Mouse (Mus musculus): ENCODE results near the gene Olfr1490. TPM values are rescaled to one million over a fixed set of nuclear protein-coding genes. Genes with fewer than 3 reads are reported as not detected.

Olfr1490 gene
- not detected in 2 replicates for polyA plus RNA-seq (2012; rRNA removed)

DNA sequence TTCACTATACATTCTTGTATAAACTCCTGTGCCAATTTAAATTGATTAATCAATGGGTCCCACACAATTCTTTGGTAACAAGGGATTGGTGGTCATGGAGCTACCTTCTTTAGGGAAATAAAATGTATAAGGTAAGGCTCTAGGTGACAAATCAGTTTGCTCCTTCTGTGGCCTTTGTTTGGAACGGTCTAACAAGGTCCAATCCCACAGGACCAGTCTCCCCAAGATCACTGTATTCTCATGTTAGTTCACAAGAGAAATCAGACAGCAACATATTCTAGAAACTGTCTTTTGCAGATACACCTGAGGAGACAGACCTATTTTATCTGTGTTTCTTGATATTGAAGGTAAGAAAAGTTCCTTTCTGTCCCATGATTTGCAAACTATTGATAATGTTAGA lies at the start of gene Olfr1490:
Gene Olfr1490 (plus strand): TSS at position 301 of the 400 bp plus-strand sequence.

DNA sequence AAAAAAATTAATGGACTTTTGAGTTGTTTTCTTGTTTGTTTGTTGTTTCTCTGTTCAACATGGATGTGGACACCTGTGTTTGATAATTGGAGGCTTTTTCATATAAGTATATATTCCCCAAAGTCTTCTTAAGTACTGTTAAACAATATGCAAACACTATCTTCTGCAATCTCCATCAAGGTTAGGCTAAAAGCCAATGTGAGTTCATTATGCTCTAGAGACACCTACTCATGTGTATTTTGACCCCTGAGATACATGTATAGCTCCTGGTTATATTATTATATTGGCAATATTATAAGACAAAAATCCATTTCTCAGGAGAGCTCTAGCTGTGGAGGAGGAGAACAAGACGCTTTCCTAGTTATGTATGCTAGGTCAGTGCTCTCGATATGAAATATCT lies 33.8 kb upstream of the Olfr1490 start, which contains the start of gene Olfr1487:
Gene Olfr1487 (plus strand): TSS at position 301 of the 400 bp plus-strand sequence.

GRCm38 (mm10) chr19:13631321-13631720 lies 19.6 kb upstream of the Olfr1490 start, which contains the start of gene Olfr1489:
Gene Olfr1489 (plus strand): TSS chr19:13631621.

DNA sequence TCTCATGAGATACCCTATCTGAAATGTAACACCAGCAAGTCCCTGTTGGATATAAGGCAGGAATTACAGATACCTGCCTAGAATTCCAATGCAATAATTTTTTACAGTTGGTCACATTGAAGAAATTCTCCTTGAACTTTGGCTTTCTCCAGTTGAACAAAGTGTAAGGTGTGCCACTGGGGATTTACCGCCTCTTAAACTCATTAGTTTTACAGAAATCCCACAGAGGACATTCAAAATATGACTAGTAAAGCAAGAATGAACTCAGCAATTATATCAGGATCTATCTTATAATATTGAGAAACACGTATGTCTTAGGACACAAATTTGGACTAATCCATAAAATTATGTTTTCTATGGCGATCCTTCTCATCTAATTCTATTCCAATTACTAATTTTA lies 46.1 kb downstream of the Olfr1490 start, which contains the start of gene Olfr1491:
Gene Olfr1491 (plus strand): TSS at position 301 of the 400 bp plus-strand sequence.

Other genes starting within 250 kb of the Olfr1490 start
- not detected in 2 replicates for gene Olfr1469, start 243.2 kb upstream of the Olfr1490 start, polyA plus RNA-seq (2012; rRNA removed)
- gene Olfr1471, start 207.7 kb upstream of the Olfr1490 start, polyA plus RNA-seq (2012; rRNA removed): not detected in 2 replicates
- not detected in 2 replicates for gene Olfr1472, start 195.0 kb upstream of the Olfr1490 start, polyA plus RNA-seq (2012; rRNA removed)
- gene Olfr1474, start 181.5 kb upstream of the Olfr1490 start, polyA plus RNA-seq (2012; rRNA removed): not detected in 2 replicates
- not detected in 2 replicates for gene Olfr1475, start 170.9 kb upstream of the Olfr1490 start, polyA plus RNA-seq (2012; rRNA removed)
- gene Olfr1477, start 150.5 kb upstream of the Olfr1490 start, polyA plus RNA-seq (2012; rRNA removed): not detected in 2 replicates
- not detected in 2 replicates for gene Olfr1480, start 123.2 kb upstream of the Olfr1490 start, polyA plus RNA-seq (2012; rRNA removed)
- gene Olfr1484, start 67.6 kb upstream of the Olfr1490 start, polyA plus RNA-seq (2012; rRNA removed): not detected in 2 replicates
- gene Olfr1487, start 33.7 kb upstream of the Olfr1490 start, polyA plus RNA-seq (2012; rRNA removed): not detected in 2 replicates
- gene Olfr1489, start 19.5 kb upstream of the Olfr1490 start, polyA plus RNA-seq (2012; rRNA removed): not detected in 2 replicates
- gene Olfr1491, start 46.2 kb downstream of the Olfr1490 start, polyA plus RNA-seq (2012; rRNA removed): not detected in 2 replicates
- gene Olfr1493-ps1, start 72.2 kb downstream of the Olfr1490 start, polyA plus RNA-seq (2012; rRNA removed): not detected in 2 replicates
- not detected in 2 replicates for gene Olfr1494, start 88.6 kb downstream of the Olfr1490 start, polyA plus RNA-seq (2012; rRNA removed)
- not detected in 2 replicates for gene Olfr1495, start 113.5 kb downstream of the Olfr1490 start, polyA plus RNA-seq (2012; rRNA removed)
- not detected in 2 replicates for gene Olfr1496, start 126.8 kb downstream of the Olfr1490 start, polyA plus RNA-seq (2012; rRNA removed)
- gene Olfr1497, start 147.1 kb downstream of the Olfr1490 start, polyA plus RNA-seq (2012; rRNA removed): not detected in 2 replicates
- not detected in 2 replicates for gene Olfr1499, start 168.4 kb downstream of the Olfr1490 start, polyA plus RNA-seq (2012; rRNA removed)
- gene Olfr1500, start 179.4 kb downstream of the Olfr1490 start, polyA plus RNA-seq (2012; rRNA removed): not detected in 2 replicates
- gene Olfr1501, start 199.6 kb downstream of the Olfr1490 start, polyA plus RNA-seq (2012; rRNA removed): not detected in 2 replicates
- not detected in 2 replicates for gene Olfr1502, start 210.7 kb downstream of the Olfr1490 start, polyA plus RNA-seq (2012; rRNA removed)
- not detected in 2 replicates for gene Olfr1504, start 246.8 kb downstream of the Olfr1490 start, polyA plus RNA-seq (2012; rRNA removed)